10 mouse cellular contexts compared by ENCODE assay signal in genomic region chr14:25462975-25463374, GRCm38 (mm10). TPM values are rescaled to one million over a fixed set of nuclear protein-coding genes. Genes with fewer than 3 reads are reported as not detected.
DNase-seq lines count a peak whose midpoint lies in the region; ATAC-seq and TF ChIP-seq lines count a peak whose summit lies in the region.
"Had no signal": no experiment of that assay in that cellular context is flagged by ENCODE, and none has a peak within 500 bp of the region (broad histone marks: within the 10 kb centered on the region; RNA-seq: fewer than 3 reads in every experiment).

No protein-coding gene starts in this region.

- 16% methylated on average over 1 of the region's 1 CpGs for WGBS in kidney, postnatal 0 days
- WGBS in limb, embryonic 15.5 days, result 13% methylated on average over 1 of the region's 1 CpGs
- WGBS in stomach, embryonic 16.5 days, result 30% methylated on average over 1 of the region's 1 CpGs

- H3K27me3 ChIP-seq in kidney, postnatal 0 days (ENCODE audit: insufficient read depth, low read length), result no peaks in the 10 kb centered on the region
- no peaks in the 10 kb centered on the region for H3K27me3 ChIP-seq in limb, embryonic 15.5 days
- H3K27me3 ChIP-seq in stomach, embryonic 16.5 days (ENCODE audit: control insufficient read depth, insufficient read depth, low read length), result no peaks in the 10 kb centered on the region

- no peaks in the 10 kb centered on the region for H3K9me3 ChIP-seq in kidney, postnatal 0 days (replicated peaks; ENCODE audit: low read length)
- no peaks in the 10 kb centered on the region for H3K9me3 ChIP-seq in limb, embryonic 15.5 days
- no peaks in the 10 kb centered on the region for H3K9me3 ChIP-seq in stomach, embryonic 16.5 days (replicated peaks; ENCODE audit: control insufficient read depth, low read length)

- peaks cover 62% of the 10 kb centered on the region for H3K4me1 ChIP-seq in kidney, postnatal 0 days (replicated peaks; ENCODE audit: insufficient read depth, low read length)
- H3K4me1 ChIP-seq in limb, embryonic 15.5 days, result peaks cover 72% of the 10 kb centered on the region
- H3K4me1 ChIP-seq in stomach, embryonic 16.5 days (ENCODE audit: control insufficient read depth, insufficient read depth, low read length), result peaks cover 65% of the 10 kb centered on the region

- H3K36me3 ChIP-seq in kidney, postnatal 0 days (ENCODE audit: insufficient read depth, low read length), result no peaks in the 10 kb centered on the region
- 0 out of 2 replicates have a peak, but pooled peaks cover 2% of the 10 kb centered on the region for H3K36me3 ChIP-seq in limb, embryonic 15.5 days
- H3K36me3 ChIP-seq in stomach, embryonic 16.5 days (ENCODE audit: control insufficient read depth, insufficient read depth, low read length), result no peaks in the 10 kb centered on the region

- no peak for ATAC-seq in kidney, postnatal 0 days (replicated peaks; ENCODE audit: low FRiP score, low read depth)
- ATAC-seq in limb, embryonic 15.5 days (ENCODE audit: insufficient number of reproducible peaks, low FRiP score, low TSS enrichment, low read depth), result no peak
- no peak for ATAC-seq in stomach, embryonic 16.5 days (ENCODE audit: insufficient read depth, low FRiP score)

- H3K9ac ChIP-seq in kidney, postnatal 0 days (ENCODE audit: low read depth, low read length), result no peak overlapping the region
- no peak overlapping the region for H3K9ac ChIP-seq in limb, embryonic 15.5 days
- peak overlapping the region; percentile 48; the same call in 1 of the 2 replicates for H3K9ac ChIP-seq in stomach, embryonic 16.5 days (ENCODE audit: low read length)

- TF ChIP-seq CTCF in kidney, postnatal 0 days (IDR thresholded peaks at IDR 0.05; ENCODE audit: low read depth), result no peak

- peak; percentile 37 for DNase-seq in cerebellum, adult 11-12 months
- no peak for DNase-seq in cerebellum, adult 18-20 months
- DNase-seq in kidney, postnatal 0 days (ENCODE audit: low spot score), result no peak
- no peak for DNase-seq in kidney, adult 18-20 months
- no peak for DNase-seq in left cerebral cortex, adult 8-10 months (ENCODE audit: low spot score in 2 of 2)
- no peak for DNase-seq in T-cell, adult 2 months (ENCODE audit: low spot score)
- DNase-seq: gastrocnemius, postnatal 14 days; thymus, postnatal 25 days had no signal

- H3K27ac ChIP-seq in kidney, postnatal 0 days, result peak overlapping the region; percentile 73; the same call in 1 of the 2 replicates
- H3K27ac ChIP-seq in limb, embryonic 15.5 days, result no peak overlapping the region
- no peak overlapping the region for H3K27ac ChIP-seq in stomach, embryonic 16.5 days (ENCODE audit: low read length)

- no peak overlapping the region for H3K4me3 ChIP-seq in kidney, postnatal 0 days (replicated peaks; ENCODE audit: low read depth, low read length)
- H3K4me3 ChIP-seq in limb, embryonic 15.5 days, result 0 out of 2 replicates have a peak overlapping the region, but pooled peaks have one; percentile 3
- H3K4me3 ChIP-seq in stomach, embryonic 16.5 days (replicated peaks; ENCODE audit: low read length), result no peak overlapping the region

- H3K4me2 ChIP-seq in kidney, postnatal 0 days (ENCODE audit: low read length), result no peak overlapping the region; the same call in 1 of the 2 replicates
- peak overlapping the region; percentile 14; the same call in 1 of the 2 replicates for H3K4me2 ChIP-seq in limb, embryonic 15.5 days
- H3K4me2 ChIP-seq in stomach, embryonic 16.5 days (ENCODE audit: low read depth, low read length), result no peak overlapping the region

RNA-seq across cellular contexts. Expression of gene Zmiz1, which starts 4.0 kb away (rescaled TPM):
- 25.0 and 26.6 TPM in 2 replicates for polyA plus RNA-seq in kidney, postnatal 0 days (2015; fragmentation: Nextera tagmentation; extraction: Ambion mirVana)
- 41.9 and 50.5 TPM in 2 replicates for polyA plus RNA-seq in limb, embryonic 15.5 days (2015; fragmentation: Nextera tagmentation; extraction: Ambion mirVana)
- 24.0 and 26.3 TPM in 2 replicates for polyA plus RNA-seq in stomach, embryonic 16.5 days (2015; fragmentation: Nextera tagmentation; extraction: Ambion mirVana)
- total RNA-seq in left cerebral cortex, adult 8-10 months (2022), result 10 to 100 TPM; 90.1 to 94.2 (median 92.3) TPM
